Mouse (Mus musculus): ENCODE results near the gene Cox10. TPM values are rescaled to one million over a fixed set of nuclear protein-coding genes. Genes with fewer than 3 reads are reported as not detected.

The Cox10 gene
- total RNA-seq, 1 experiment from 2014 or later = 33.2 TPM

GRCm38 (mm10) chr11:63991958-63992357 is 87.3 kb downstream of the Cox10 start:
- DNase-seq = no peak

DNA sequence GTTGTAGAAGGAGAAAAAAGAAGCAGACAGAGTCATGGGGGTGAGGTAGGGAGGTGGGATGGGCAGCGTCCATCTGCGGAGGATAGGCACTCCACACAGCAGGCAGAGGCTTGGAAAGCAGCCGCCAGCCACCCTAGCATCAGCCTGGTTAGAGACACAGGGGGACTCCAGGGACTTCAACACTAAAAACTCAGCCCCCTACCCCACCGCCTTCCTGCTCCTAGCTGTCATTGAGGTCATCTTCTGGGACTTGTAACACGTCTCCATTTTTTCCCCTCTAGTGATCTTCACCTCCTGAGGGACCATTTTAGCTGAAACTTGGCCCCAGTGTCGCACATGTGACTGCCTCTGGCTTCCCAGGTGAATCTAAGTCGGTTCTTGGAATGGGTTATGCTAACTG is 88.5 kb downstream of the Cox10 start:
- no peak for DNase-seq

DNA sequence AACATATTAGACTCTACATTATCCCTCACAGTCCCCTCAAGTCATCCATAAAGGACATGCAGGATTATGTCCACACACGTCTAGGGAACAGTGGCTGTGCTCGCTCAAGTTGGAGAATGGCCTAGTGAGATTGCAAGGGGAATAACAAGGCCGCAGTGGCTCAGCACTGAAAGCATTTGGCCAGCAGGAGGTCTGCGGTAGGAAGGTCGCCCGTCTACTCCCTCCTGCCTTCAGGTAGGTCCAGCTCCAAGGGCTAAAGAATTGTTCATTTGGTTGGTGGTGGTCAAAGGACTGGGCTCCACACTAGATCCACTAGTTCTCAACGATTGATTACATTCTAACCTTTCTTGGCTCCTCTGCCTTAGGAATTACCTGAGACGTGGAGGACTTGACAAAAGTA is 89.0 kb downstream of the Cox10 start:
- DNase-seq = no peak

DNA sequence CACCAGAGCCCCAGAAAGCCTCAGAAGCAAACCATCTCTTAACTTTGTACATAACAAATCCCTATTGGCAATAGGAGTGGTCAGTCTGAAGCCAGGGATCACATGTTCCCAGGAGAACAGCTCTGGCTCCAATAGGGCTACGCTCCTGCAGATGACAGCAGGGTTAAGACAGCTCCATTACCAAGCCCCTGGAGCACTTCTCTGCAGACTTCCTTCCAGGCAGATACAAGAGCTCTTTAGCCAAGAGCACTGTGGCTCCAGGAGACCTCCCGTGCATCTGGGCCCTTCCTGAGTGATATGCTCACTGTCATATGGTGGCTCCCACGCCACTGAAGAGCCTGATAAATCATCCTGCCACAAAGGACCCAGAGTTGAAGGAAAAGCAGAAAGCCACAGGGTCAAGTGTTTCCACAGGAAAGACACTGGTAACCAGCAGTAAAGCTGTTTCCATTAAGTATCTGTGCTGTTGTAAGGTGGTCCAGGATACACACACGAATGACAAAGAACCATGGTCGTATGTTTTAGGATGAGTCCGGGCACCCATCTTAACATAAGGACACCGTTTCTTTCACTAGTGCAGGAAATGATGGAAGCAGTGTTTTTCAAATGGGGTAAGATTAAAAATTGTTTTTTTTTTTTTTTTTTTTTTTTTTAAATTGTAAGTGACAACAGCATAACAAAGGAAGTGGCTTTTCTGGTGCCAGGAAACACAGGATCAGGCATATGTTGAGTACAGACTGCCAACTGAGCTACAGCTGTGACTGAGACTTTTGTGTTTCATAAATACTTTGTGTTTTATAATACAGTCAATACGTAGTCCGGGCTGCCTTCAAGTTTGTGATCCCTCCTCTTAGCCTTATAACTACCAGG is 90.0 kb downstream of the Cox10 start:
- DNase-seq = no peak

- no peak for DNase-seq
Measured at GRCm38 (mm10) chr11:63988031-63988665, 91.1 kb downstream of the Cox10 start.

- no peak for DNase-seq
Measured at GRCm38 (mm10) chr11:63986710-63987109, 92.6 kb downstream of the Cox10 start.

DNA sequence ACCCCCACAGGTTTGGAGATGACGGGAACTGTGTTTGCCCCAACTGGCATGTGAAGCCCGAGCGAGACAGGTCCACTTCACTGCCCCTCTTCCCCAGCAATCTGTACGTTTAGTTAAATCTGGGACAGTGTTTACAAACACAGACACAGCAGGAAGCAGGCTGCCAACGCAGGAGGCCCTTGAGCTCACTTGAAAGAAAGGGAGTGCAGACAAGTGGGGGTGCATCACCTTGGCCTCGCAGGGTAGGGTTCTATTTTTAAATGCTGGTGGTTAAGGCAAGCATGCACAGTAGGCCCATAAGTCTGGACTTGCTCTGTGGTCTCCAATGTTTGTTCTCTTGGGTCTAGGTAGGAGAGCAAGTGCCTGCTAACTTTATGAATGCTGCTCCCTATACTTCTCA is 93.8 kb downstream of the Cox10 start:
- DNase-seq = no peak

DNA sequence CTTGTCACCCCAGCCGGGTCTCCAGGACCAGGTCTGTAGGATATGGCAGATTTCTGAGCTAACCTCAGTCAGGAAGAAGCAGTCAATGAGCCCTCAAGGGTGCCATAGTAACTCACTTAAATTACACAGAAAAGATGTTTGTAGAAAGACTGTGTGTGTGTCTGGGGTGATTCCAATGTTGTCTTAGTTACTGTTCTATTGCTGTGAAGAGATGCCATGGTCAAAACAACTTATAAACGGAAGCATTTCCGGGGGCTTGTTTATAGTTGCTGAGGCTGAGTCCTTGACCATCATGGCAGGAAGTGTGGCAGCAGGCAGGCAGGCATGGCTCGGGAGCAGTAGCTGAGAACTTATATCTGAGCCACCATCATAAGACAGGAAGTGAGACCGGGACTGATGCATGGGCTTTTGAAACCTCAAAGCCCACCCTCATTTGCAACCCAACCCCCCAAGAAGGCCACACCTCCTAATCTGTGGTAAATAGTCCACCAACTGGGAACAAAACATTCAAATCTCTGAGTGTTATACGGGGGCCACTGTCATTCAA is 94.6 kb downstream of the Cox10 start:
- no peak for DNase-seq

GRCm38 (mm10) chr11:63977741-63978140 is 101.5 kb downstream of the Cox10 start:
- DNase-seq = no peak

DNA sequence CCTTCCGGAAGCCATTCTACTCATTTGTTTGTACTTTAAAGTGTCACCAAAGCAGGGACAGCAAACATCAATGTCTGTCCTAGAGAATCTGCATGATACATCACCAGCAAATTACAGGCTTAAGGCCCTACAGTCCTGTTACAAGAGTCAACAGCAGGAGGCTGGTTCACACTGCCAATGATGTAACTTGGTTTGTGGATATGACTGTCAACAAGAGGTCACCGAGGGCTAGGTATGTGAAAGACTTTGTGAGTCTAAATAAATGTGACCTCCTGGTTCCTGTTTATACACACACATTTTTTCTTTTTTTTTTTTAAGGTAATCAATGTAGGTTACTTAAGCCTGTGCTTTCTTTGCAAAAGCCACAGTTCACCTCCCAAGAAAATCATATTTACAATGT is 102.5 kb downstream of the Cox10 start:
- DNase-seq = no peak

- no peak for DNase-seq
Measured at GRCm38 (mm10) chr11:63975260-63975899, 103.9 kb downstream of the Cox10 start.

DNA sequence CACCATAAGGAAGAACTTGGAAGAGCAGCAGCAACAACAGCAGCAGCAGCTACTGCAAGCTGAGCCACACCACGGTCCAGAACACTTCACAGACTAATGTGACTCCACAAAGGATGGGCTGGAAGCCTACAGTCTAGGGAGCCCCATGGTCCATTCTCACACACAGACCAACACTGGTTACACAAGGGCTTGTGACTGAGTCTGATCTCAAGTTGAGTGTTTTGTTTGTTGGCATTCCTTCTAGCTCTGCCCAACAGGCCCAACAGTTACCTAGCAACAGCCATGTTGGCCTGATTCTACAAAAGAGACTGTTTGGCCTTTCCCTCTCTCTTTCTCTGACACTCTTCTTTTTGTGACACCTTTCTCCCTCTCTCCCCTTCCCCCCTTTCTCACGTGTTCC is 105.3 kb downstream of the Cox10 start:
- no peak for DNase-seq

GRCm38 (mm10) chr11:63971462-63971861 is 107.8 kb downstream of the Cox10 start:
- DNase-seq = no peak

DNA sequence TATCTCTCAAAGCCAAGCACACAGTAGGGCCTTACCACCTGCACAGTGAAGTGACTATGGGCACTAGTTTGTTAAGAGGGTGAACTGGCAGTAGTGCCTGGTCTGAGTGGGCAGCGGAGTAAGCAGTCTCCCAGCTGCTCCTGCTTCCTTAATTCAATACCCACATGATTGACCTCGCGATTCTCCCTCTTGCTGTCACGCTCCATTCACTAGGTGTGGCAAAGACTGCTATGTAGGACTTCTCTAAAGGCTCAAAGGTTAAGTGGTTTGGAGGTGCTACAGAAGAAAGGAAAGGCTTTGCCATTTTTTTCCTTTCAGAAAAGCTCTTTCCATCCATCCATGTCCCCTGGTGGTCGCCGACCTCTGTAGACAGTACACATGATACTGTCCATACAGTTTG is 108.5 kb downstream of the Cox10 start:
- DNase-seq = no peak

DNA sequence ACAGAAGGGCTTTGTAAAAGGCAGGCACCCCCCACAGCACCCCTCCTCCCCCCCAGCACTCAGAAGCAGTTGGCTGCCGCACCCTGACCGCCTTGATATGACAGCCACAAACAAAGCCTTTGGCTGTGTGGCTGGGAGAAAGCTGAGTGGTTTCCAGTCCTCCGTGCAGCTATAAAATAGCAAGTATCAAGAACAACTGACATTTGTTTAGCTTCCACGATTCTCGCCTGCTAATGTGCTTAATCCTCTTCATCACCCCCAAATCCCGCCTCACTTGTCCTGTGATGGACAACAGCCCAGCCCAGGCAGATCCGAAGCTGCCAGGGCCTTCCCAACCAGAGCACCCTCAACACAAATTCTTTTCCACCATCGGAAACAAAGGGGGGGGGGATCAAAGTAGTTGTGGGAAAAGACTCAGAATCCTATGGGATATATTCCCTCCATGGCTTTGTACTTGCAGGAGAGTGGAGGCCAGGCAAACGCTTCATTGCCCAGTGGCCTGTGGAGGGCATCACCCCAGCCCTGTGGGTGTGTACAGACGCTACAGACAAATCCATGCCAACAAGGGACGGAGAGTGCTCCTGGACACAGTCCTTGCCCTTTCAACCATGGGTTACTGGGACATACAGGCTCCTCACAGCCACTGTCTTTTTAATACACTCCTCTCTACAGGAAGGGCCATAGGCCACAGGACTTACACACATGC is 109.9 kb downstream of the Cox10 start:
- DNase-seq = no peak

DNA sequence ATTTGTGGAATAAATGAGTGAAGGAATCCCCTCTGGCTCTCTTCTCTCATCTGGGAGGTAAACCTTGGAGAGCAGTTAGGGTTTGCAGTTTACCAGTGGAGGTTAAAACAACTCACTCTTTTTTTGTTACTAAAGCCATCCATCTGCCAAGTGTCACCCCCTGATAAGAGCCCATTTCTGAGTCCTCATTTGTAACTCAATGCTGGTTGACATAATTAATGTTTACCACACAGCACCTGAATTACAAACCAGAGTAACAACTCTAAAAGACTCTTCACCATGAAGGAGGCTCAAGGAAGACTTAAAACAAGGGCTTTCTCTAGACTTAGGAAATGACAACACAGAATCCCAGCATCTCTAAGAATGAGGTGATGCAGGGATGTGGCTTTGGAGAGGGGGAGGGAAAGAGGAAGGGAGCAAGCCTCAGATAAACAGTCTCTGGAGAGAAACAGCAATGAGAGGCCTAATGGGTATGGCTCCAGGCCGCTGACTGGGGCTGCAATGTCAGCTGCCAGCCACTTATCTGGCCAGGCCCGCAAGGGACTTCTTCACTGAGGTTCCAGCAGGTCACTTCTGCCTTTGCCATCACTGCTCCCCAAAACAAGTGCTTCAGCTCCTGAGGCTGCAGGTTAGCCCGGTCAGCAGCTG is 110.8 kb downstream of the Cox10 start:
- DNase-seq = no peak

DNA sequence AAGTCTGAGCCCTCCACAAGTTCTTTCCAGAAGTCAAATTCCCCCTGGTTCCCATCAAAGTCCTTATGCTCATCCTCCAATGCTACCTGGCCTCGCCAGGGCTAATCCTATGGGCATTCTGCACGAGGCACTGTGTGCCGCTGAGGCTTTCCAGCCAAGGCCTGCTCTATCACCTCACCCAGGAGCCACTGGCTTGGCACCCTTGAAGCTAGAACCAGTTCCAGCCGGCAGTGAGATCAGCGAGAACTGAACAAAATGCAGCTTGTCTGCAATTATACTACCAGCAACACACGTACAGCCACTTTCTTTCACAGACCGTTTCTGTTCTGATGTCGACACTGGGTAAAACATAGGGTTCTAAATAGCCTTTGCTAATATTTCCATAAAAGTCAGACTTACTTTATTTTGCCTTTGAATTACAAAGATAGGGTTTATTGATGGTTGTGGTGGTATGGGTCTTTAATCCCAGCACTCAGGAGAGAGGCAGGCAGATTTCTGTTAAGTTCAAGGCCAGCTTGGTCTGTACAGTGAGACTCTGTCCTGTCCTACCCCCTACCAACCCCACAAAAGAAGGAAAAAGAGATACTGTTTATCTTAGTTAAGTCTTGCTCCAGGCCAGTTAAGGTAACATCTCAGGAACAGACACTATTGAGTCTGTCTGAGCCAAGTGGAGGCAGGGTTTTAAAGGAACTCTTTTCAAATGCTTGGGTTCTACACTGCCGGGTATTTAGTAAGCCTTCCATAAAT is 111.5 kb downstream of the Cox10 start:
- no peak for DNase-seq

GRCm38 (mm10) chr11:63965437-63965836 is 113.8 kb downstream of the Cox10 start:
- DNase-seq = peak; percentile 37

DNA sequence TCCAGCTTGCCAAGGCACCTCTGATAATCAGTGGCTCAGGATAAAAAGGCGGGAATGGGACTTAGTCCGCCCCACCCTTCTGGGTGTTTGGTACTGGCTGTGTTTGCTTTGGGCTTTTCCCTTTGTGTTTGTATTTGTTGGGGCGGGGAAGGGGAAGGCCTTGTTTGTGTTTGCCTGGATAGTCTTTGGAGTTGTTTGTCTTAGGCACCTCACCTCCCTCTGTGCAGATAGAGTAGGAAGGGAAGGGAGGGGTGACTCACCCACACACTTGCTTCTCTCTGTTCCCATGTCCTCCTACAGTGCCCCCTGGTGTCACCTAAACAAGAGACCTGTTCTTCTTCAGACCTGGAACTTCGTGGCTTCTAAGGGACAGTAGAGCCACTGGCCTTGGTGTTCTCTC is 122.1 kb downstream of the Cox10 start:
- DNase-seq = peak; percentile 41

DNA sequence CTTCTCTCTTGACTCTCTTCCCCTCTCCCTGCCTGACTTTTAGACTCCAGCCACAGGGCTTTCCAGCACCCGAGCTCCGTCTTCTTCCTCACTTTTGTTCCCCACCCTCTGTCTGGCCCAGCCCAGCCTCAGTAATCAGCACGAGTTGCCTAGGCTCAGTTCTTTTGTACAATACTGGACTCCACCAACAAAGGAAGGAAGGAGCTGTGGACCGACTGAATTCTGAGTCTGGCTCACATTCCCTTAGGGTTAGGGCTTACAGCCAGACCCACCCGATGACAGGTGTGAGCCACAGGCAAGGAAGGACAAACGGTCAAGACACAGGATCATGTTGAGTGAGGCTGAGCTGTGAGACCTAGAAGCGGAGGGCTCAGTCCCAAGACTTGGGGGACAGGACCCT is 122.5 kb downstream of the Cox10 start:
- DNase-seq = no peak

- no peak for DNase-seq
Measured at GRCm38 (mm10) chr11:63953887-63954286, 125.4 kb downstream of the Cox10 start.

Measured in adrenal gland, postnatal 14 days (tissue).